Mouse (Mus musculus): ENCODE results near the gene Cd163.
"Not testable (repeated sequence)": the region's sequence is repeated elsewhere in the genome, so short reads cannot be mapped to it uniquely, and the experiment has no call there.

Cd163 gene

DNA sequence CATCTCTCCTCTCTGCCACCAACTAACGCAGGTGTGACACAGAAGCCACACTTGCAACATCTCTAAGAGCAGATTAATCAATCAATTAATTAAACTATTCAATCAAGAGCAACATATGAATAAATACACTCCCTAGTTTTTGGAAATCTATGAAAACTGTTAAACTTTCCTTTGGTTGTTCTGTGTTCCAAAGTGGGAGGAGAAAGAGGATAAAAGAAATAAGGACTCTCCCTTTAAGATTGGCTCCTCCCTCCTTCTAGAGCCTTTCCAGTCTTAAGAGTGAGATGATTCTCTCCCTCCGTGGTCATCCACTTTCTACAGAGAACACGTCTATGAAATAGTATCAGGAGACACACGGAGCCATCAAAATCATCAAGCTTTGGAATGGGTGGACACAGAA lies at the start of gene Cd163:
Gene Cd163, plus strand, starts transcription at position 301 of the 400 bp plus-strand sequence.
- DNase-seq (ENCODE audit: low read depth, low spot score) = no peak

DNA sequence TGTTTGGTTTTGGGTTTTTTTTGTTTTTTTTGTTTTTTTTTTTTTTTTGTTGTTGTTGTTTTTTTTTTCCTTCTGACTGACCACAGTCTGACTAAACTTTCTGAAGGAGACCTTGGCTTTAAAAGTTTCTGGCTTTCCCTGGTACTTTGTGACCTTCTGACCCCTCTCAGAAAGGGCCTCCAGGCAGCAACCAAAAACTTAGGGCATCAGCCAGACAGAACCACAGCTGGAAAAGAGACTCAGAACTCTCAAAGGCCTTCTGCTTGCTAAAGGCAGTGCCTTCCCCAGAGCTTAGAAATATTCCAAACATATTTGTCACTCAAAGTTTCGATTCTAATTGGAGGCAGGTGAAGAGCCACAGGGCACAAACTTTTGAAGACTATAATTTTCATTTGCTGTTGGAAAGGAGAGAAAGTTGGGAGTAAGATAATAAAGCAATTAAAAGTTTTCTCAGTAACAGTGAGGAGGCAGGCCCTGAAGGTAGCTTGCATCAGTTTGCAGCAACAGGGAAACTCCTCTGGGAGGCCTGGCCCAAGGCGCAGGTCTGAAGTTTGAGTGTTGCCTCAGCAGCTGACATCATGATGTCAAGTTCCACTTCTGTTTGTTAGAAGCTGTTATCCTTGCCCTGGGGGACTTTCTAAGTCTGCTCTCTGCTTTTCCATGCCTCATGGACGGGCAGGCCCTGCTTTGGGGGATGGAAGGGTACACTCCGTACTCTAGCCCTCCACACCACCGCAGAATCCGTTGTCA lies 48.6 kb upstream of the Cd163 start:
- DNase-seq (ENCODE audit: low read depth, low spot score) = no peak

DNA sequence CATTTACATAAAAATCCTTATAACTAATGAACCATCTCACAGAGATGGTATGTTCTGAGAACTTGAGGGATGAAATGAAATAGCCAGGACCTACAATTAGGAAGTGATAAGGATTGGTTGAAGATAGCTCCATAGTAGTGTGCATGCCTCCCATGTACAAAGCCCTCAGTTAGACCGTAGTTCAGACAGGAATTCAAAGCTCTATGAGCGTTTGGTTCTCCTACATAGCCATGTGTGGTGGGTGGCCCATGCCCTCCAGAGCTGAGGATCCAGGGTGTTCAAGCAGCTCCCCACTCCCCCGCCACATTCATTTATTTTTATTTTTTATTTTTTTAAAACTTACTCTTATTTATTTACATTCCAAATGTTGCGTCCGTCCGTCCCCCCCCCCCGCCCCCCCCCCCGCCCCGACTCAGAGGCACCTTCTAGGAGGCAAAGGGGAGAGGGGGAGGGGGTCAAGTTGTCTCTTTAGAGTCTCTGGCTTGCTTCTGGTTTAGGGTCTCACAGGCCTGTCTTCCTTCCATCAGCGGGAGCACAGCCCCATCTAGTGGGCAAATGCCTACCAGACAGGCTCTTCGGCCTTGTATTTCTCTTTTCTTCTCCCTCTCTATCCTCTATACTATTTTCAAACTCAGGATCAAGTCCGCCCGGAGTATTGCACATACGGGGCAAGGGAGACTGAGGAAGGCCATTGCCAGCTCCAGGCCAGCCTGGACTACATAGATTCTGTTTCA lies 44.1 kb upstream of the Cd163 start:
- peak; percentile 61 for DNase-seq (ENCODE audit: low read depth, low spot score)

DNA sequence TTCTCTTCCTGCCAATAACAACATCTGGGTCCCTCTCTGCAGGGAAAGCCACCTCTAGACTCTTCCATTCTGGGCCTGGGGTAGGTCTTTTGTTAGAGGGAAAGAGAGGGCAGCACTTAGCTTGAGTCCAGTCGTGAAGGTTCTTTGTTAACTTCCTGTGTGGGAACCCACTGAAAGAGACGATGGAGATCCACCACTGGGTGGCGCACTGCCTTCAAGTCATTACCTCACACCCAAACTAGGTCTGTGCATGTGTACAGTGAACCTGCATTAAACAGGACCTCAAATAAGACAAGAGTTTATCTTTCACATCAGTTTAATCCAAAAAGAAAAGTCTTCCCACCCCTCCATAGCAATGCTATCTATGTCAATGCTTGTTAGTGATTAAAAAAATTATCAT lies 41.8 kb upstream of the Cd163 start:
- peak; percentile 6 for DNase-seq (ENCODE audit: low read depth, low spot score)

DNA sequence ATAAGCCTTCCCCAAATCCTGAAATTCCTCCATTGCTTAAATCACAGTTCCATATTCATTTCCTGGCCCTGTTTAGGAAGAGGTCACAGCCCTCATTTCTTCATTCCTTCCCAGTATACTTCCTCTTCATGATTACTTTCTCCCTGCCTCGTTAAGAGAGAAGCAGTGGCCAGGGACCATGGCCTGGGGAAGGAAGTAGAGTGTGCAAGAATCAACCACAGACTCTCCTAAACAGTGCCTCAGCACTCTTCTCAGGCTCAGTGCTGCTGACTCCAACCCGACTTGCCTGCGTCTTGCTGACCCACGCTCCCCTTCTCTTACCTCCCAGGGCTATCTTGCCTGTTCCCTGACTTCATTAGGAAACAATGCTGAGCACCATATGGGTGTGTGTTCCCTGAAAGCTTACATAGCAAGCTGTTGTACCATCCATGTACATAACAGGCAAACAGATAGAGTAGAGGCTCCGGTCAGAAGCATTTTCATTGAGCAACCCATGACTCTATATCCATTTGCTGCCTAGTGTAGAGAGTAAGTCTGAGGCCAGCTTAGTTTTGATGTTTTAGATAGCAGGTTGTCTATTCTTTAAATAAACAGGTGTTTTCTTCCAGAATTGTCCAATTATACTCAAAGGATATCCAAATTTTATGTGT lies 31.1 kb upstream of the Cd163 start:
- no peak for DNase-seq (ENCODE audit: low read depth, low spot score)

DNA sequence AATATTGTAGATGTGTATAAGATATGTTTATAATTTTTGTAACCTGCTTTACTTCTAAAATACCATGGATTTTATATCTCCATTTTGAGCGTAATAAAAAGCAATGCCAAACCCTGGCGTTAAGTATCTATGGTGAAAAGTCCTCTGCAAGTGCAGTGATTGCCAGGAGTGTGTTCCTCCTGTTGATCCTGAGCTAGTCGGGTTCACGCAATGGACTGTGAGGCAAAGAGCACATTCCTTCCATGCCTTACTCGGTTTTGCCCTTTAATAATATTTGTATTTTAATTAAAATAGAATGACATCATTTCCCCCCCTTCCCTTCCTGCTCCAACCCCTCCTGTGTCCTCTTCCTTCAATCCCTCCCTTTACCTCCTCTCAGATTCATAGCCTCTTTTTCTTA lies 26.8 kb upstream of the Cd163 start:
- DNase-seq (ENCODE audit: low read depth, low spot score) = no peak

DNA sequence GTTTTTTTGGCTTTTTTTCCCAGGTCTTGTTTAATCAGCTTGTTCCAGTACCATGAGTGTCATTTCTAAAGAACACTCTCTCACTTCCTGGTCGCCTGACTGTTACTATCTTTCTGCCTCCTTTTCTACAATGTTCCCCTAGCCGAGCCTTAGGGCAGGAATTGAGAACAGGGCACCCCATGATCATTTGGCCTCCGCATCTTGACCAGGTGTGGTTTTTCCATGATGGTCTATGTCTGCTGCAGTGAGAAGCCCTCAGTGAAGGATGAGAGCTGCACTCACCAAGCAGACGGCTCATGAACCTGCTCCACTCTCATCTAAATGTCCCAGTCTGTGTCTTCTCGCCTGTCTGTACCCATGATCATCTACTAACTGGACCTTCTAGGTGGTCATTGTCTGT lies 26.2 kb upstream of the Cd163 start:
- DNase-seq (ENCODE audit: low read depth, low spot score) = no peak

DNA sequence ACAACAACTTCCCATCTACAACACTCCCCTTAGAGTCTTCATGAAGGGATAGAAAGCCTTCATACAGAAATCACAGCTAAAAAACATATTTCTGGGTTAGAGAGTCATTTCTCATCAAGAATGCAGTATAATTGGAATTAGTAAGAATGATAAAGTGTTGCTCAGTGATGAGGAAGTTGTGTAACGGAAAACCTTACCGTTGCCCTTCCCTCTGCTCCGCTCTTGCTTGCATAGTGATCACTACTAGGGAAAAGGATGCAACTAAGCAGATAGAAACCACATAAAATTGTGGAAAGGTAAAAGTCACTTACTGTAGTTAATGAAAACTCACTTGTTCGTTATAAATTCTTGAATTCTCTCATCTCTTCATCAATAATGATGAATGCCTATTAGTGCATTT lies 21.7 kb upstream of the Cd163 start:
- DNase-seq (ENCODE audit: low read depth, low spot score) = no peak

DNA sequence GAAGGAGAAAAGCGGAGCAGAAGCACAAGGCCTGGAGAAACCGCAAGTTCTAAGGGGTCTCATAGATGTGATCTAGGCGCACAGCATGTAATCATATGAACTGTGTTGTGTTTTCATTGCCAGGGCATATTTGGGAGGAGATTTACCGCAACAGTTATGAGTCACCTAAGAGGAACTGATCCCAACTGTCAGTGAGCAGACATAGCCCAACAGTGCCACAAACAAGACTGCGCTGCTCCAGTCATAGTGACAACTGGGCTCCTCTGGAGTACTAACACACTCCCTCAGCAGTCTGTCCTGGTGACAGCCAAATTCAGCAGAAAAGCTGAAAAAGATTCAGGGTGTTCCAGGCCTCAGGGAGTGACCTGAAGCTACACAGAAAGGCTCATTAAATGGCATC lies 7.1 kb upstream of the Cd163 start:
- DNase-seq (ENCODE audit: low read depth, low spot score) = not testable (repeated sequence)

DNA sequence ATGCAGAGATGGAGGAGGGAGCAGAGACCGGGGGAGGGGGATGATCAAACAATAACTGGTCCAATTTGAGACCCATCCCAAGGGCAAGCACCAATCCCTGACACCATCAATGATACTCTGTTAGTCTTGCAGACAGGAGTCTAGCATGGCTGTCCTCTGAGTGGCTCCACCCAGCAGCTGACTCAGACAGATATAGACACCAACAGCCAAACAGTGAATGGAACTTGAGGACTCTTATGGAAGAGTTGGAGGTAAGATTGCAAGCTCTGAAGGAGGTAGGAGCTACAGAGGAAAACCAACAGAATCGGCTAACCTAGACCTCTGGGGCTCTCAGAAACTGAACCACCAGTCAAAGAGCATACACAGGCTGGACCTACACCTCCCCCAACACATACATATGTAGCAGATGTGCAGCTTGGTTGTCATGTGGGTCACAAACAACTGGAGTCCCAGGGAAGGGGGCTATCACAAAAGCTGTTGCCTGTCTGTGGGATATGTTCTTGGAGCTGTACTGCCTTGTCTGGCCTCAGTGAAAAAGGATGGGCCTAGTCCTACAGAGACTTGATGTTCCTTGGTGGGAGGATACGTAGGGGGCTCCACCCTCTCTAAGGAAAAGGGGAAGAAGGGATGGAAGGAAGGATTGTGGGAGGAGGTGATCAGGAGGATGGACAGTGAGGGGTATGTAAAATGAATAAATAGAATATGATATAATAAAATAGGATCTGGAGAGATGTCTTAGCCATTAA lies 2.8 kb upstream of the Cd163 start:
- DNase-seq (ENCODE audit: low read depth, low spot score) = no peak

DNA sequence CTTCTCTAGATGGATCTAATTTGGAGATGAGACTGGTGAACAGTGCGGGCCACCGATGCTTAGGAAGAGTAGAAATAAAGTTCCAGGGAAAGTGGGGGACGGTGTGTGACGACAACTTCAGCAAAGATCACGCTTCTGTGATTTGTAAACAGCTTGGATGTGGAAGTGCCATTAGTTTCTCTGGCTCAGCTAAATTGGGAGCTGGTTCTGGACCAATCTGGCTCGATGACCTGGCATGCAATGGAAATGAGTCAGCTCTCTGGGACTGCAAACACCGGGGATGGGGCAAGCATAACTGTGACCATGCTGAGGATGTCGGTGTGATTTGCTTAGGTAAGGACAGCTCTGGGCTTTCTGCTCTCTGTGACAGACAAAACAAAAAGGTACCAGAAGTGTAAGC lies 4.5 kb downstream of the Cd163 start:
- DNase-seq (ENCODE audit: low read depth, low spot score) = no peak

DNA sequence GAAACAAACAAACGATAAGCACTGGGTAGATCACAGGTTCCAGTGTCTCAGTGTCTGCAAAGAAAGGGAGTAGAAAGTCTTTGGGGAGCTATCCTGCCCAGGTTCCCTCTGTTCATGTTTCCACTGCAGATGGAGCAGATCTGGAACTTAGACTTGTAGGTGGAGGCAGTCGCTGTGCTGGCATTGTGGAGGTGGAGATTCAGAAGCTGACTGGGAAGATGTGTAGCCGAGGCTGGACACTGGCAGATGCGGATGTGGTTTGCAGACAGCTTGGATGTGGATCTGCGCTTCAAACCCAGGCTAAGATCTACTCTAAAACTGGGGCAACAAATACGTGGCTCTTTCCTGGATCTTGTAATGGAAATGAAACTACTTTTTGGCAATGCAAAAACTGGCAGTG lies 7.8 kb downstream of the Cd163 start:
- no peak for DNase-seq (ENCODE audit: low read depth, low spot score)

DNA sequence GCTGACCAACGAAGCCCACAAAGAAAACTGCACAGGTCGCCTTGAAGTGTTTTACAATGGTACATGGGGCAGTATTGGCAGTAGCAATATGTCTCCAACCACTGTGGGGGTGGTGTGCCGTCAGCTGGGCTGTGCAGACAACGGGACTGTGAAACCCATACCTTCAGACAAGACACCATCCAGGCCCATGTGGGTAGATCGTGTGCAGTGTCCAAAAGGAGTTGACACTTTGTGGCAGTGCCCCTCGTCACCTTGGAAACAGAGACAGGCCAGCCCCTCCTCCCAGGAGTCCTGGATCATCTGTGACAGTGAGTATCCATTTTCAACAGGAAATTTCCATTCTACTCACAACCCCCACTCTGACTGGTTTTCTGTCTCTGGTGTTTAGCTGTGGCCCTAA lies 15.9 kb downstream of the Cd163 start:
- no peak for DNase-seq (ENCODE audit: low read depth, low spot score)

DNA sequence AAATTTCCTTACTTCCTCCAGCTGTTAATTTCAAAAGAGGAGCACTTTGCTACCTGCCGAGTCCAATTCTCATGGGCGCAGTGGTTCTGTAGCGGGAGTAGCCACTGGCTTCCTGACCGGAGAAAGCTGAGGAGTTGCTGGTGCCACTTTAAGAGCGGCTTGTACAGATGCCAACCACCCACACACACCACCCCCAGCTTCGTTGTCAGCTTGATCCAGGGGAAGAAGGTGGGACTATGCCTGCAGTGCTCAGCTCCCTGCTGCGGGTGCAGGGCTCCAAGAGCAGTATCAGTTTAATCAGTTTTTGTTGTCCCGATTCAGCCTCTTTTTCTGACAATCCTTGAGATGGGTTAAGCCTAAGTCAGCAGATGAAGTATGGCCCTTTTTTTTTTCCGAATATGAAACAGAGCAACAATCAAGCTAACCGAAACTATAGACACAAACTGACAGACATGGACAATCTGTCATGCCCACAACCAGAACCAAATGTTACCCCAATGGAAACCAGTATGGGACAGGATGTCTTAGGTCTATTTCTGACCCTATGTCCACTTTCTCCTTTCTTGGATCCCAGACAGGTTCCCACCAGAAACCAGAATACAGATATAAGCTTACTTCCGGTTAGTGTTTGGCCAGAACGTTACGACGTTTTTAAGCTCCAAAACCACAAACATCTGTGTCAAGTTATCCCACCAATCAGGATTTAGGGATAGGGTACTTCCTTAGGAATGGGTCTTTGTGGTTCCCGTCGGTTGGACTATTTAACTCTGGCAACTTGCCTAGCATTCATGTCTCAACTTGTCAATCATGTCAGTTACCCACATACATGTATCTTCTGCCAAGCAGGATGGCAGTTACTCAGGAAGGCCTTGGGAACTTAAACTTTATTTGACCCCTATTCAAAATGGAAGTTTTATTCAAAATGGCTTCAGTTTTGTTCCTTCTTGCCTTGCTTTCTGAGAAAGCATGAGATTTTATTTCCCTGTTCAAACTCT lies 17.3 kb downstream of the Cd163 start:
- no peak for DNase-seq (ENCODE audit: low read depth, low spot score)

DNA sequence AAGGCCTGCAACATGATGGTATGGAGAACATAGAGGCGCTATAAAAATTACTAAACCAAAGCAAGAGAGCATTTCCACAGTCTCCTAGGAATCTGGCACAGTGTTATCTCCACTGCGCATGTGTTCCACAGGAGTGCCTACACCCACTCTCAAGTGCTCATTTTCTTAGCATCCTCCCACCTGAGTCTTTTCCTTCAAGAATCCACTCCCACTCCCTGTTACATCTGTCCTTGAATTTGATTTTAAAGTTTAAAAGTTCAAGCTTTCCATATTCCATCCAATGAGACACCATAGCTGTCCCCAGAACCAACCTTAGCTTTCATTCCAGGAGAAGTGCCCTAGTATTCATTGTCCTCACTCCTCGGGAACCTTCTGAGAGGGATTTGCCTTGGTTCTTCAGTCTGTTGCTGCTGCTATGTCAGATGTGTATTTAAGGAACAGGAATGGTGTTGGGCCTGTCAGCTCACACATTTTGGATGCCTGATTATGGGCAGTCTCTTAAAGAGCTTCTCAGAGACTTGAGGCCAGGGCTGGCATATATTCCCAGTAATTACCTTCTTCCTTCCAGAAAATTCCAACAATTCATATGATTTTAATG lies 24.0 kb downstream of the Cd163 start:
- DNase-seq (ENCODE audit: low read depth, low spot score) = no peak

DNA sequence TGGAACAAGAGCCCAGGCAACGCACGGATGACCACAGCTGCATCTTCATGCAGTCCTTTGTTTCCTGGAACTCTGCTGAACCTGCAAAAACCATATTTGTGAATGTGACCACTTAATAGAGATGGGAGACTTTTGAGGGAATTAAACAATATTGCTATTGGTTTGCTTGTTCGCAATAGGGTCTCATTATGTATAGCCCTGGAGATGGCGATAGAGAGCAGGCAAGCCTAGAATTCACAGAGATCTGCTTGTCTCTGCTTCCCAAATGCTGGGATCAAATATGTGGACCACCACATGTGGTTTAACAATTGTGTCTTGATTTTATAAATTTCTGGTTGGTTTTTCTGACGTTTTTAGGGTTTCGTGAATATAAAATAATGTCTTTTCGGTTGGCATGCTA lies 25.2 kb downstream of the Cd163 start:
- DNase-seq (ENCODE audit: low read depth, low spot score) = no peak

DNA sequence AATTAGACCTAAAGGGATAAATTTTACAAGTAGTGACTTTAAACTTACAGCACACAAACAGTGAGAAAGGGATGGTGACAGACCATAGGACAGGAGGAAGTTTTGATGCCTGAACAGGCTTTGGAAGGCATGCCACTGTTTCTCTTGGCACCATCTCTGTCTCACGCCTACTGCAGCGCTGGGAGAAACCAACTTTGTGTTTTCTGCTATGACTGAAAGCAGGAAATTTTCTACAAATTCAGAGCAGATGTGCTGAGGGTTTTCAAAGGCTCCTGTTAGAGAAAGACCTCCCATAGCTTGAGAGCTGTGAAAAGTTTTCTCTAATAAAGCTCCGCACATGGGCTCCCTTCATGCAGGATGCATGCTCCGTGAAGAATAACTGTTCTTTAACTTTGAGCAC lies 40.6 kb downstream of the Cd163 start:
- no peak for DNase-seq (ENCODE audit: low read depth, low spot score)

DNA sequence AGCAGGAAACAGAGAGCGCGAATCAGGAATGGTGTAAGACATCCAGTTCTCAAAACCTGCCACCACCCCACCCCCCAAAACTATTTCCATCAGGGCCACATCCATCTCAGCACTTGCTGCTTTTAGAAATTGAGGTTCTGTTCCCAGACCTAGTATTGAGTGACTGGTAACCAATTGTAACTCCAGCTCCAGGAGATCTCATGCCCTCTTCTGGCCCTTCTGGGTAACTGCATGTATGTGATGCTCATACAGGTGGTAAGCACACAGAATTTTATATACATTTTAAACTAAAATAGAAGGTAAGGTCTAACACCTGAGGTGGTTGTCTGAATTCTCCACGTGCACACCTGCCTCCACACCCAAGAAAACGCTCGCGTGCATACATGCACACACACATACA lies 42.2 kb downstream of the Cd163 start:
- DNase-seq (ENCODE audit: low read depth, low spot score) = no peak

DNA sequence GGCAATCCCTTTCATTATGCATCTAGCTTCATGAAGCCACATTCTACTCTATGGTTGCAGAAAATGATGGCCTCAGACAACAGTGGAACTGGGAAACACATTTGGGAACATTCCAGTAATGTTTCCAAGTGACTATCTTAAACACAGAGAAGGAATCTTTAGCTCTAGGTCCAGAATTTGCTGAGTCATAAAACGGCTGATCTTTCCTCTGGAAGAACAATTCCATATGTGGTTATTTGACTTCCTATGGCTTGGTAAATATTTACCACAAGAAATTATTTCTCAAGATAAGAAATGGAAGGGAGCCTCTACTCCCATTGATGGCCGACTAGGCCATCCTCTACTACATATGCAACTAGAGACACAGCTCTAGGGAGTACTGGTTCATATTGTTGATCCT lies 48.8 kb downstream of the Cd163 start:
- no peak for DNase-seq (ENCODE audit: low read depth, low spot score)

DNA sequence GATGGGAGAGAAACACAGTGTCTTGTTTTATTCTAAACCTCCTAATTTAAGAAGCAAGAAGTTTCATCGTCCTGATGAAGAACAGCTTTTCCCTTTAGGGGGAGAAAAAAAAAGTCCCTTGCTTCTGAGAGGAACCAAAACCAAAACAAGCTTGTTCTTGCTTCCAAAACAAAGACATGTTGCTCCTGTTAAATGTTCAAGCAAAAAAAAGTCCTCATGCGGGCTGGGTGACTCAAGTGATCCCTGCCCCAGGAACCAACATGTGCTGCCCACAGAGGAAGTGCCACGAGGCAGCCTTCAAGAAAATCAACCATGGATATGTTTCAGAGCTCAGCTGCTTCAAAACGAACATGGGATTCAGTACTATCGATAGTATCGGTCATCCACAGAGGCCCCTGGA lies 54.5 kb downstream of the Cd163 start:
- DNase-seq (ENCODE audit: low read depth, low spot score) = no peak

DNA sequence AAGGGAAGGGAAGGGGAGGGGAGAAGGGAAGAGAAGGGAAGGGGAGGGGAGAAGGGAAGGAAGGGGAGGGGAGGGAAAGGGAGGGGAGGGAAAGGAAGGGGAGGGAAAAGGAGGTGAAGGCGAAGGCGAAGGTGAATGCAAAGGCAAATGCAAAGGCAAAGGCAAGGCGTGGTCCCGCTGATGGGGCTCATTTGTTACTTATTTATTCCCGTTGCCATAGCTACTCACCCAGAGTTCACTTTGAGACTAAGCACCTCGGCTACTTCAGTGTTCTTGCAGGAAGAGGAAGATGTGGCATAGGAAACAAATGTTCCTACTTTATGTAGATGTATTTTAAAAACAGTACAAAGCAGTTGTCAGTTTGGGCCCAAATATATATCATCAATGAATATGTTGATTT lies 56.1 kb downstream of the Cd163 start:
- DNase-seq (ENCODE audit: low read depth, low spot score) = no peak
